Mouse (Mus musculus): ENCODE results near the gene Ift27. TPM values are rescaled to one million over a fixed set of nuclear protein-coding genes. Genes with fewer than 3 reads are reported as not detected.

Gene Ift27
- polyA plus RNA-seq, 1 experiment from 2014 or later = 42.1 TPM

DNA sequence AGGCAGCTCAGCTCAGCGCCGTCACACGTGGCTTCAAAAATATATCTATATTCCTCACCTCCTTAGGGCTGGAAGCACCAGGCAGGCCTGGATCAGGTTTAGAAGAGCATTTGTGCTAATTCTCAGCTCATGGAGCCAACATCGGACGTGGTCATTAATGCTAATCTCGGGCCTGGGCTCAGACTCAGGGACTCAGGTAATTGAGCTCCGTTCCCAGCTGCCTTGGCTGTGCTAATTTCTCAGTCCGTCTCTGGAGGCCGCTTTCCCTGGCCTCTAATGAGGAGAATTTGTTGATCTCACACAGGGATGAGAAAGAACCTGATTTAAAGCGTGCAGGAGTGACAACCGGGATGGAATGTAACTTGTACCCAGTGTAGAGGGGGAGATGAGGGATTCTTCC, 9.4 kb downstream of the Ift27 start:
- 81% methylated on average over 11 of the region's 11 CpGs for whole genome bisulfite sequencing (ENCODE audit: insufficient replicate concordance)
- Histone ChIP-seq H3K27me3 (ENCODE audit: control insufficient read depth, insufficient read depth, low read length) (no peaks in the 10 kb centered on the region), H3K4me1 (ENCODE audit: control insufficient read depth, insufficient read depth, low read length) (no peaks in the 10 kb centered on the region), H3K9me3 (replicated peaks; ENCODE audit: control insufficient read depth, low read length) (no peaks in the 10 kb centered on the region), H3K36me3 (ENCODE audit: control insufficient read depth, insufficient read depth, low read length) (no peaks in the 10 kb centered on the region), H3K4me2 (no peak overlapping the region), H3K9ac (ENCODE audit: low read depth, low read length) (no peak overlapping the region), H3K27ac (ENCODE audit: low read depth, low read length) (no peak overlapping the region), H3K4me3 (ENCODE audit: low read depth, low read length) (no peak overlapping the region)
- ATAC-seq (replicated peaks; ENCODE audit: insufficient number of reproducible peaks, low FRiP score, low TSS enrichment) = no peak

GRCm38 (mm10) chr15:78161946-78162345, 12.0 kb downstream of the Ift27 start:
- Histone ChIP-seq H3K4me2 (no peak overlapping the region), H3K9me3 (replicated peaks; ENCODE audit: control insufficient read depth, low read length) (no peaks in the 10 kb centered on the region), H3K4me3 (ENCODE audit: low read depth, low read length) (no peak overlapping the region), H3K27ac (ENCODE audit: low read depth, low read length) (no peak overlapping the region), H3K9ac (ENCODE audit: low read depth, low read length) (no peak overlapping the region), H3K4me1 (ENCODE audit: control insufficient read depth, insufficient read depth, low read length) (no peaks in the 10 kb centered on the region), H3K36me3 (ENCODE audit: control insufficient read depth, insufficient read depth, low read length) (no peaks in the 10 kb centered on the region), H3K27me3 (ENCODE audit: control insufficient read depth, insufficient read depth, low read length) (no peaks in the 10 kb centered on the region; the same call in 1 of the 2 replicates)
- WGBS (ENCODE audit: insufficient replicate concordance) = 78% methylated on average over 9 of the region's 9 CpGs
- no peak for ATAC-seq (replicated peaks; ENCODE audit: insufficient number of reproducible peaks, low FRiP score, low TSS enrichment)

DNA sequence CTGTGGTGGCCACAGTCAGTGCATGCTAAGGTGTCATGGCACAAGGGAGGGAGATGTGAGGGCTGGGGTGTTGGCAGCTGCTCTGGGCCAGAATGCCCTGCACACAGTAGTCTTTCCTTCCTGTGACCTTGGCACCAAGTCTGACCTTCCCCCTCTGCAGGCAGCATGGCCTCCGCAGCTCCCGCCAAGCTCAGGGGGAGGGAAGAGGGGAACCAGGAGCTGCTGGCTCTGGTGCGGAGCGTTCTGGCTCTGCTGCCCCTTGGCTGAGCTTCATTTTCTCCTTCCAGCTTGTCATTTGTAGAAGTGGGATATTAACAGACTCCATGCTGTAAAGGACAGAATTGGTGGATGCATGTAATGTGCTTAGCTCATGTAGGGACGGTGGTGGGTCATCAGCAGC, 15.6 kb downstream of the Ift27 start:
- no peaks in the 10 kb centered on the region for H3K9me3 ChIP-seq (replicated peaks; ENCODE audit: control insufficient read depth, low read length)
- H3K27ac ChIP-seq (ENCODE audit: low read depth, low read length) = no peak overlapping the region
- no peaks in the 10 kb centered on the region for H3K4me1 ChIP-seq (ENCODE audit: control insufficient read depth, insufficient read depth, low read length)
- H3K36me3 ChIP-seq (ENCODE audit: control insufficient read depth, insufficient read depth, low read length) = no peaks in the 10 kb centered on the region
- no peak for ATAC-seq (replicated peaks; ENCODE audit: insufficient number of reproducible peaks, low FRiP score, low TSS enrichment)
- H3K27me3 ChIP-seq (ENCODE audit: control insufficient read depth, insufficient read depth, low read length) = no peaks in the 10 kb centered on the region; the same call in 1 of the 2 replicates
- H3K4me2 ChIP-seq = no peak overlapping the region
- H3K4me3 ChIP-seq (ENCODE audit: low read depth, low read length) = no peak overlapping the region
- H3K9ac ChIP-seq (ENCODE audit: low read depth, low read length) = no peak overlapping the region
- WGBS (ENCODE audit: insufficient replicate concordance) = 84% methylated on average over 4 of the region's 5 CpGs

GRCm38 (mm10) chr15:78157824-78158223, 16.1 kb downstream of the Ift27 start:
- no peak for ATAC-seq (replicated peaks; ENCODE audit: insufficient number of reproducible peaks, low FRiP score, low TSS enrichment)
- H3K27me3 ChIP-seq (ENCODE audit: control insufficient read depth, insufficient read depth, low read length) = no peaks in the 10 kb centered on the region; the same call in 1 of the 2 replicates
- no peak overlapping the region for H3K27ac ChIP-seq (ENCODE audit: low read depth, low read length)
- H3K4me1 ChIP-seq (ENCODE audit: control insufficient read depth, insufficient read depth, low read length) = no peaks in the 10 kb centered on the region
- no peaks in the 10 kb centered on the region for H3K36me3 ChIP-seq (ENCODE audit: control insufficient read depth, insufficient read depth, low read length)
- no peak overlapping the region for H3K4me2 ChIP-seq
- no peak overlapping the region for H3K4me3 ChIP-seq (ENCODE audit: low read depth, low read length)
- 68% methylated on average over 4 of the region's 4 CpGs for WGBS (ENCODE audit: insufficient replicate concordance)
- H3K9me3 ChIP-seq (replicated peaks; ENCODE audit: control insufficient read depth, low read length) = no peaks in the 10 kb centered on the region
- no peak overlapping the region for H3K9ac ChIP-seq (ENCODE audit: low read depth, low read length)

GRCm38 (mm10) chr15:78157330-78157729, 16.6 kb downstream of the Ift27 start:
- Histone ChIP-seq H3K9ac (ENCODE audit: low read depth, low read length) (no peak overlapping the region), H3K27me3 (ENCODE audit: control insufficient read depth, insufficient read depth, low read length) (no peaks in the 10 kb centered on the region; the same call in 1 of the 2 replicates), H3K27ac (ENCODE audit: low read depth, low read length) (no peak overlapping the region), H3K4me2 (no peak overlapping the region), H3K9me3 (replicated peaks; ENCODE audit: control insufficient read depth, low read length) (no peaks in the 10 kb centered on the region), H3K4me3 (ENCODE audit: low read depth, low read length) (no peak overlapping the region), H3K36me3 (ENCODE audit: control insufficient read depth, insufficient read depth, low read length) (no peaks in the 10 kb centered on the region), H3K4me1 (ENCODE audit: control insufficient read depth, insufficient read depth, low read length) (no peaks in the 10 kb centered on the region)
- no peak for ATAC-seq (replicated peaks; ENCODE audit: insufficient number of reproducible peaks, low FRiP score, low TSS enrichment)
- 78% methylated on average over 8 of the region's 8 CpGs for WGBS (ENCODE audit: insufficient replicate concordance)

DNA sequence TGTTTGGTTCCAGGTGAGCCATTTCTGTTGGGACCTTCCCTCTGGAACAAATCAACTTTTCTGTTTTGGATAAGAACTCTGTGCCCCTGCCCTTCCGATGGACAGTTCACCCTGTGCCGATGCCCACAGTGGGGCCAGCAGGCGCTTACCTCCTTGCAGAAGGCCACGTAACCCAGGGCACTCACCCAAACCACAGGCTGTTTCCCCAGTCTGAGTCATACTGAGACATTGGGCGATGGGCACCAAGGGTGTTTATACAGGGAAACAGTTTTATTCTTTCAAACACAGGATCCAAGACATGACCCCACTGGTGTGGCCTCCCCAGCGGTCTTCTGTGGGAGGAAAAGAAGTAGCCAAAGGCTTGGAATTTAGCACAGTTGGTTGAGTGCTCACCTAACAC, 18.5 kb downstream of the Ift27 start:
- H3K4me3 ChIP-seq (ENCODE audit: low read depth, low read length) = no peak overlapping the region

DNA sequence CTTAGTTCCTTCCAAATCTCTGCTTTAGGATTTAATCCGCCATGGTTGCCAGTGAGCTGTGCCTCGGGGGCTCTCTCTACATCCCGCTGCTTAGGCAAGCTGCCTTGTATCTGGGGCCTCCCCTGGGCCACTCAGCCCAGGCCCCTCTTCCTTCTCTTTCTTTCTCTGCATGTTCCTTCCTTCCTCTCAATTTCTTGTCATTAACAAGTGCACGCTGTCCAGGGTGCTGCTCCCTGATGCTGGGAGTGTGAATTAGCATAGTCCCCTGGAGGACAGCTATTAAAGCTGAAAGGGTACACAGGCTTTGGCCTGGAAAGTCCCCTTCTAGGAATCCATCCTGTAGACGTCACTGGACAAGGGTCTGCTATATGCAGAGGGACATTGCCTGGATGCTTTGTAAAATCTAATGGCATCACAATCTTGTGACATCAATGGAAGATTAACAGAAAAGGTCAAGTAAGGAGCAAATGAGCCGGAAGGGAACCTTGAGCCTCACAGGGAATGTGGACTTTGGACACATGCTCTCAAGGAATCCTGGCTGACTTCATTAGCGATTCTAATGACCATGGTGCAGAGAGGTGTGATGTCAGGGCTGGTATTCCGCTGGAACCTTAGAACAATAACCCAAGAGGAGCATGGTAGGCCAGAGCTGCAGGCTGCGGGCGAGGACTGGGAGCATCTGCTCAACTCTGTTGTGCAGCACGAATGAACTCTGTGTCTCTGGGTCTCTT, 20.7 kb downstream of the Ift27 start:
- Histone ChIP-seq H3K4me1 (ENCODE audit: control insufficient read depth, insufficient read depth, low read length) (no peaks in the 10 kb centered on the region), H3K27me3 (ENCODE audit: control insufficient read depth, insufficient read depth, low read length) (no peaks in the 10 kb centered on the region; the same call in 1 of the 2 replicates), H3K4me2 (no peak overlapping the region), H3K4me3 (ENCODE audit: low read depth, low read length) (no peak overlapping the region), H3K9ac (ENCODE audit: low read depth, low read length) (no peak overlapping the region), H3K9me3 (replicated peaks; ENCODE audit: control insufficient read depth, low read length) (no peaks in the 10 kb centered on the region), H3K36me3 (ENCODE audit: control insufficient read depth, insufficient read depth, low read length) (no peaks in the 10 kb centered on the region), H3K27ac (ENCODE audit: low read depth, low read length) (no peak overlapping the region)
- ATAC-seq (replicated peaks; ENCODE audit: insufficient number of reproducible peaks, low FRiP score, low TSS enrichment) = no peak
- 61% methylated on average over 11 of the region's 11 CpGs for WGBS (ENCODE audit: insufficient replicate concordance)

More for the DNA sequence above, 18.5 kb downstream of the Ift27 start:
- 76% methylated on average over 6 of the region's 6 CpGs for WGBS (ENCODE audit: insufficient replicate concordance)
- H3K4me2 ChIP-seq = no peak overlapping the region
- H3K9me3 ChIP-seq (replicated peaks; ENCODE audit: control insufficient read depth, low read length) = no peaks in the 10 kb centered on the region
- H3K9ac ChIP-seq (ENCODE audit: low read depth, low read length) = no peak overlapping the region
- no peaks in the 10 kb centered on the region for H3K36me3 ChIP-seq (ENCODE audit: control insufficient read depth, insufficient read depth, low read length)
- no peaks in the 10 kb centered on the region for H3K4me1 ChIP-seq (ENCODE audit: control insufficient read depth, insufficient read depth, low read length)
- no peak overlapping the region for H3K27ac ChIP-seq (ENCODE audit: low read depth, low read length)
- H3K27me3 ChIP-seq (ENCODE audit: control insufficient read depth, insufficient read depth, low read length) = no peaks in the 10 kb centered on the region; the same call in 1 of the 2 replicates
- no peak for ATAC-seq (replicated peaks; ENCODE audit: insufficient number of reproducible peaks, low FRiP score, low TSS enrichment)

GRCm38 (mm10) chr15:78148565-78148964, 25.3 kb downstream of the Ift27 start:
- Histone ChIP-seq H3K9me3 (replicated peaks; ENCODE audit: control insufficient read depth, low read length) (no peaks in the 10 kb centered on the region), H3K4me1 (ENCODE audit: control insufficient read depth, insufficient read depth, low read length) (no peaks in the 10 kb centered on the region)
- WGBS (ENCODE audit: insufficient replicate concordance) = 60% methylated on average over 7 of the region's 7 CpGs

GRCm38 (mm10) chr15:78140226-78140625, 33.7 kb downstream of the Ift27 start:
- Histone ChIP-seq H3K27me3 (ENCODE audit: control insufficient read depth, insufficient read depth, low read length) (no peaks in the 10 kb centered on the region), H3K4me2 (no peak overlapping the region)

More at GRCm38 (mm10) chr15:78148565-78148964, 25.3 kb downstream of the Ift27 start:
- Histone ChIP-seq H3K4me2 (no peak overlapping the region), H3K9ac (ENCODE audit: low read depth, low read length) (no peak overlapping the region), H3K4me3 (ENCODE audit: low read depth, low read length) (no peak overlapping the region), H3K27me3 (ENCODE audit: control insufficient read depth, insufficient read depth, low read length) (no peaks in the 10 kb centered on the region), H3K36me3 (ENCODE audit: control insufficient read depth, insufficient read depth, low read length) (no peaks in the 10 kb centered on the region), H3K27ac (ENCODE audit: low read depth, low read length) (no peak overlapping the region)
- no peak for ATAC-seq (replicated peaks; ENCODE audit: insufficient number of reproducible peaks, low FRiP score, low TSS enrichment)

More at GRCm38 (mm10) chr15:78140226-78140625, 33.7 kb downstream of the Ift27 start:
- Histone ChIP-seq H3K36me3 (ENCODE audit: control insufficient read depth, insufficient read depth, low read length) (no peaks in the 10 kb centered on the region), H3K4me1 (ENCODE audit: control insufficient read depth, insufficient read depth, low read length) (no peaks in the 10 kb centered on the region), H3K4me3 (ENCODE audit: low read depth, low read length) (no peak overlapping the region), H3K27ac (ENCODE audit: low read depth, low read length) (no peak overlapping the region), H3K9ac (ENCODE audit: low read depth, low read length) (no peak overlapping the region), H3K9me3 (replicated peaks; ENCODE audit: control insufficient read depth, low read length) (no peaks in the 10 kb centered on the region)
- 66% methylated on average over 8 of the region's 8 CpGs for WGBS (ENCODE audit: insufficient replicate concordance)
- no peak for ATAC-seq (replicated peaks; ENCODE audit: insufficient number of reproducible peaks, low FRiP score, low TSS enrichment)

All from heart, embryonic 11.5 days (tissue).